Mouse (Mus musculus): ENCODE results near the gene 1700003F12Rik.

- TF ChIP-seq CTCF (conservative IDR thresholded peaks at IDR 0.05; ENCODE audit: low read length) = no peak
- no peak for TF ChIP-seq NANOG (IDR thresholded peaks at IDR 0.05; ENCODE audit: borderline replicate concordance, low read length)
- no peak for TF ChIP-seq POU5F1 (IDR thresholded peaks at IDR 0.05; ENCODE audit: borderline replicate concordance, low read length)
Observed at GRCm38 (mm10) chr2:154571976-154572375, 25.1 kb downstream of the 1700003F12Rik start.
